Mouse (Mus musculus) liver, adult 2 months (tissue): ENCODE measurements around the gene Plcb4. TPM values are rescaled to one million over a fixed set of nuclear protein-coding genes. Genes with fewer than 3 reads are reported as not detected.

Source experiments
- DNase-seq: peaks from one replicate; pipeline ENCODE4 v3.0.0-alpha.2; 2011; ENCODE audit warnings: low read depth, low spot score; ENCODE audit errors: extremely low read depth
- H3K27ac ChIP-seq: fragments of 200-500 bp; replicated peaks from 2 replicates; pipeline ENCODE4 v1.5.1; 2012; ENCODE audit warnings: low read depth, mild to moderate bottlenecking, control low read depth, inconsistent platforms, low read length; ENCODE audit not compliant: insufficient read depth
- H3K27me3 ChIP-seq: fragments of 200-500 bp; 2 replicates; pipeline ENCODE4 v1.6.1; 2012; ENCODE audit warnings: mild to moderate bottlenecking, moderate library complexity, low read length, inconsistent platforms; ENCODE audit not compliant: control insufficient read depth, insufficient read depth
- H3K36me3 ChIP-seq: fragments of 200-500 bp; 2 replicates; pipeline ENCODE4 v1.6.1; 2012; ENCODE audit warnings: low read length, inconsistent platforms; ENCODE audit not compliant: control insufficient read depth, insufficient read depth
- H3K4me1 ChIP-seq: fragments of 200-500 bp; 2 replicates; pipeline ENCODE4 v1.6.1; 2011; ENCODE audit warnings: low read length; ENCODE audit not compliant: control insufficient read depth, insufficient read depth
- H3K4me3 ChIP-seq: fragments of 200-500 bp; 2 replicates; pipeline ENCODE4 v1.5.1; 2011; ENCODE audit warnings: low read depth, mild to moderate bottlenecking, control low read depth, low read length, moderate library complexity; ENCODE audit not compliant: insufficient read depth
- H3K79me2 ChIP-seq: fragments of 200-500 bp; 2 replicates; pipeline ENCODE4 v1.6.1; 2012; ENCODE audit warnings: inconsistent platforms, mild to moderate bottlenecking, low read length, moderate library complexity; ENCODE audit not compliant: control insufficient read depth, insufficient read depth
- H3K9ac ChIP-seq: fragments of 200-500 bp; 2 replicates; pipeline ENCODE4 v1.6.1; 2012; ENCODE audit warnings: low read depth, mild to moderate bottlenecking, control low read depth, inconsistent platforms, low read length
- CTCF ChIP-seq: fragments of 200-500 bp; IDR thresholded peaks from 2 replicates; pipeline ENCODE4 v1.5.1; 2011; ENCODE audit warnings: low read depth, low read length, control low read depth
- POLR2A ChIP-seq: fragments of 200-500 bp; IDR thresholded peaks from 2 replicates; pipeline ENCODE4 v1.6.1; 2011; ENCODE audit warnings: low read length, control low read depth; ENCODE audit not compliant: insufficient read depth; ENCODE audit errors: extremely low read depth
- WGBS: fragments of 180-500 bp; shearing (Covaris S2); methylation state at CpG from one replicate; pipeline ENCODE4 v1.1.7; 2018; 5-methylcytosine and 5-hydroxymethylcytosine counted together
- polyA plus RNA-seq: library from polyadenylated mRNA; depleted of rRNA; stranded (reverse); fragments of >200 nt; gene quantifications from 2 replicates; pipeline ENCODE4 v1.2.3, GENCODE M21; 2012
- total RNA-seq: library from RNA; depleted of rRNA; stranded (reverse); fragments of >200 nt; gene quantifications from 2 replicates; pipeline ENCODE4 v1.2.3, GENCODE M21; 2014

The Plcb4 gene
- total and polyA plus RNA-seq, 2 experiments, result 0.88 to 4.3 TPM

DNA sequence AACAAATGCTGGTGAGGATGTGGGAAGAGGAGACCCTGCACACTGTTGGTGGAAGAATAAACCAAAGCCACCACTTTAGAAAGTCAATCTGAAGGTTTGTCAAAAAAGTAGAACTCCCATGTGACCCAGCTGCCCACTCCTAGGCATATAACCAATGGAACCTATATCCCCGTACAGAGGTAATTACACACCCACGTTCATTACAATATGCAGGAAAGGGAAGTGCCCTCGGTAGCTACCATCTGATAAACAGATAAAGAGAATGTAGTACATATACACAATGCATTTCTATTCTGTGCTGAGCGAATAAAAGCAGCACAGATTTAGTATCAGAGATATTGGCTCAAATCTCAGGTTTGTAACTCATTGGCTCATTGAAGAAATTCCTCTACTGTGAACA, 242.2 kb downstream of the Plcb4 start:
- DNase-seq, result no peak
- H3K27me3 ChIP-seq, result no peaks in the 10 kb centered on the region
- H3K27ac ChIP-seq, result no peak overlapping the region
- H3K79me2 ChIP-seq, result no peaks in the 10 kb centered on the region
- no peak overlapping the region for H3K4me3 ChIP-seq
- H3K4me1 ChIP-seq, result no peaks in the 10 kb centered on the region
- H3K9ac ChIP-seq, result no peak overlapping the region
- no peaks in the 10 kb centered on the region for H3K36me3 ChIP-seq
- 79% methylated on average over 4 of the region's 4 CpGs for WGBS
- no peak for TF ChIP-seq POLR2A
- TF ChIP-seq CTCF, result no peak

DNA sequence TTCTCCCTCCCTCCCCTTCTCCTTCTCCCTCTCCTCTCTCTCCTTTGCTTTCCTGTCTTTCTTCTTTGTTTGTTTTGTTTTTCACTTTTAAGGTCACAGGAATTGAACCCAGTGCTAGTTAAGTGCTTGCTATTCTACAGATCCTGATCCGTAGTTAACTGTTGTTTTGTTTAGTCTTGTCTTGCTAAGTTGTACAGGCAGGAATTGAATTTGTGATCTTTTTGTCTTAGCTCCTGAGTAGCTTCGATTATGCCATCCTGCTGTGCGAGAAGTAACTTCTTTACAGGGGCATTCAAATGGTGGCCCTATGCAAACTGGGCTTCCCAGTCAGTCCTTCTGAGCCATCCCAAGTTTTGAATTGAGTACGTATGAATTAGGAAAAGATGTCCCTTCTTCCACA, 245.5 kb downstream of the Plcb4 start:
- Histone ChIP-seq H3K27ac (no peak overlapping the region), H3K79me2 (no peaks in the 10 kb centered on the region), H3K27me3 (no peaks in the 10 kb centered on the region), H3K4me1 (no peaks in the 10 kb centered on the region), H3K9ac (no peak overlapping the region), H3K4me3 (no peak overlapping the region), H3K36me3 (no peaks in the 10 kb centered on the region)
- DNase-seq, result no peak
- 84% methylated on average over 4 of the region's 4 CpGs for WGBS
- TF ChIP-seq CTCF (no peak), POLR2A (no peak)

DNA sequence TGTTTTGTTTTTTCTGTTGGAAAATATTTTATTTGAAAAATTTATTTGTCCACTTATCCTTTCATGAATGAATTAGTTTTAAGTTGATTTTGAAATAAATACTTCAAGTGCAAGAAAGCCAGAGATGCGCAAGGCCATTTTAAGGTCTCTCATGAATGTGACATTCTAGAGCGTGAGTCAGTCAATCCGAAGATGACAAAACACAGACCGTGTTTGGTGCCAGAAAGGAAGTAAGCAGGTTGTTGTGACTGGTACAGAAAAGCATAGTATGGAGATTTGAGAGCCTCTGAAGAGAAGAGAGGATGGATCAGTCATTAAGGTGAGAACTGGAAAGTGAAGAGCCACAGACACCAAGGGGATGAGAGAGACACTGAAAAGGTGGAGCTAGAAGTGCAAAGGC, 246.0 kb downstream of the Plcb4 start:
- H3K27me3 ChIP-seq, result no peaks in the 10 kb centered on the region
- no peak for TF ChIP-seq CTCF
- TF ChIP-seq POLR2A, result no peak
- no peak overlapping the region for H3K4me3 ChIP-seq
- no peak for DNase-seq
- 78% methylated on average over 4 of the region's 4 CpGs for WGBS
- no peaks in the 10 kb centered on the region for H3K79me2 ChIP-seq
- H3K27ac ChIP-seq, result no peak overlapping the region
- H3K36me3 ChIP-seq, result no peaks in the 10 kb centered on the region
- H3K4me1 ChIP-seq, result no peaks in the 10 kb centered on the region
- no peak overlapping the region for H3K9ac ChIP-seq

DNA sequence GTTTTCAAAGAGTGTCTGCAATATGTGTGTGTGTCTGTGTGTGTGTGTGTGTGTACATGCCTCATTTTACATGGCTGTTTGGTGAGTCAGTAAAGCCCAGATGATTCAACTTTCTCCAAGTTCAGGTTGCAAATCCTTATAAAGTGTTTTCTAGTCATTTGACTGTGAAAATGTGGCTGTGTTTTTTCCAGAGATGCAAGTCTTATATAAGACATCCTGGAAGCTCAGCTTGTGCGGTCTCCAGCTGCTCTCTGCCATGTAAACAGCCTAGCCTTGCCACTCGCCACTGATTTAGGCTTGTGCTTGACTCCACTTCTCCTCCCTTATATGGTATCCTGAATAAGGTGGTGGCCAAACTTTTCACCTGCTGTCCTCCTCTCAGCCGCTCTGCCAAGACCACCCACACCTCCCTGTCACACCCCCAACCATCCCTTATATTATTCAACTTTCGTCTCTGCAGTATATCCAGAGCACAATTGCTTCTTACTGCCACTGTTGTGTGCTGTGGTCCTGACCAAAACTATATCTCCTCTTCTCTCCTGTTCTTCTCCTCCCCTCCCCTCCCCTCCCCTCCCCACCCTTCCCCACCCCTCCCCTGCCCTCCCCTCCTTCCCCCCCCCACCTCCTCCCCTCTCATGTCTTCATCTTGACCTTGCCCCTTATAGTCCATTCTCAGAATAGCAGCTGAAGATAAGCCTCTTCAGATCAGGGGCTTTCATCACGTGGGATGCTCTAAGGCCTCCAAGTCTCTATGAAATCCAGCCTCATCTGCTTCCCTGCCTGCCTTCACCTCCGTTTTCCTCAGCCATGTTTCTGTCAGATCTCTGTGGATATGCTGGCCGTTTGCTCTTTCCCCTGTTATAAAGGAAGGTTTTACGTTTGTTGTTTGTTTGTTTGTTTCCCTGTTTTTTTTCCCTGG, 255.8 kb downstream of the Plcb4 start:
- Histone ChIP-seq H3K79me2 (no peaks in the 10 kb centered on the region), H3K27me3 (no peaks in the 10 kb centered on the region), H3K9ac (no peak overlapping the region), H3K4me1 (no peaks in the 10 kb centered on the region), H3K27ac (no peak overlapping the region), H3K4me3 (no peak overlapping the region), H3K36me3 (no peaks in the 10 kb centered on the region)
- 85% methylated on average over 8 of the region's 8 CpGs for WGBS
- no peak for DNase-seq
- TF ChIP-seq POLR2A (no peak), CTCF (no peak)

DNA sequence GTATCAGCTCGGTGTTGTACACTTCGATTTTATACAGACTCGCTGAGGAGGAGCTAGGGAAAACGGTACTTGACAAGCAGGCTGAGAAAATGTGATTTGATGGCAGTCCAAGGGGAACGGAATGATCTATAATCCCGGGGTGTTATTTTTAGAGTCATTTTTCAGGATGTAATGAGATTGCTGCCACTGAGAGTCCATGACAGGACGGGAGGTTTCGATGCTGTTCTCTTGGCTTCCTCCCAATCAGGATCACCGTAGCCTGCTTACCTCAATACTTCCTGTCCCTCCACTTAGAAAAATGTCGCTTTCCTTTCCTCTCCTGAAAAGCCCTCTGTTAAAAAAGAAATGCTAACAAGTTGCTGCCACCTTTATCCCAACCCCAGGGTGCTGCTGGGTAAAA, 257.1 kb downstream of the Plcb4 start:
- no peak overlapping the region for H3K9ac ChIP-seq
- no peaks in the 10 kb centered on the region for H3K27me3 ChIP-seq
- no peaks in the 10 kb centered on the region for H3K79me2 ChIP-seq
- WGBS, result 75% methylated on average over 10 of the region's 10 CpGs
- no peak overlapping the region for H3K27ac ChIP-seq
- TF ChIP-seq CTCF (no peak), POLR2A (no peak)
- H3K4me1 ChIP-seq, result no peaks in the 10 kb centered on the region
- no peak for DNase-seq
- H3K4me3 ChIP-seq, result no peak overlapping the region
- no peaks in the 10 kb centered on the region for H3K36me3 ChIP-seq

DNA sequence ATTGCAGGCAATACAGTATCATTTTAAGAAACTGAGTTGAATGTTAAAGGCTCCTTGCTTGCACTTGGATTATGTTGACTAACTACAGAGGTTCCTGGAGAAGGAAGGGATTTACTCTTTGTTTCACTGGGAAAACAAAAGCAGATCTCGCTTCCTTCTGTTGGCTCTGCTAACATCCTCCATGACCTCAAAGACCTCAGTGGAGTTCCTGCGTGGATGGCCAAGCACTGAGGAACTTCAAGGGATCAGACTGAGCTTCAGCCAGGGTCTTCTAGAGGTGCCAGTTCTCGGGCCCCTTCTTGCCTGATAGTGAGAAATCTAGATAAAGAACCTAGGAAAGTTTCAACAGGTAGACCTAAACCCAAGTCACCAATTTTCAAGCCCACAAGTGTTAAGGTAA, 258.2 kb downstream of the Plcb4 start:
- Histone ChIP-seq H3K9ac (no peak overlapping the region), H3K79me2 (no peaks in the 10 kb centered on the region), H3K4me1 (no peaks in the 10 kb centered on the region), H3K27me3 (no peaks in the 10 kb centered on the region), H3K4me3 (no peak overlapping the region), H3K27ac (no peak overlapping the region), H3K36me3 (no peaks in the 10 kb centered on the region)
- DNase-seq, result no peak
- no peak for TF ChIP-seq POLR2A
- TF ChIP-seq CTCF, result no peak
- 65% methylated on average over 3 of the region's 3 CpGs for WGBS
